Mouse (Mus musculus) embryo, embryonic 10.5 days (tissue): ENCODE measurements around the gene Psmb5.

Experiments used
- DNase-seq: peaks from one replicate; pipeline ENCODE4 v3.0.0-alpha.2; 2015; ENCODE audit warnings: low spot score

Gene Psmb5

GRCm38 (mm10) chr14:54617897-54618365 is at the start of gene Psmb5:
TSS of gene Psmb5 (minus strand) at chr14:54618022.
- peak; percentile 95 for DNase-seq

GRCm38 (mm10) chr14:54664477-54665222 is 46.8 kb upstream of the Psmb5 start:
- no peak for DNase-seq

GRCm38 (mm10) chr14:54660009-54660408 is 42.2 kb upstream of the Psmb5 start:
- no peak for DNase-seq

GRCm38 (mm10) chr14:54653496-54653895 is 35.7 kb upstream of the Psmb5 start:
- DNase-seq: peak; percentile 95

GRCm38 (mm10) chr14:54652787-54653186 is 35.0 kb upstream of the Psmb5 start:
- DNase-seq: peak; percentile 40

- DNase-seq: no peak
These were observed 33.7 kb upstream of the Psmb5 start for GRCm38 (mm10) chr14:54651556-54651955.

GRCm38 (mm10) chr14:54650621-54651454 is 33.0 kb upstream of the Psmb5 start:
- DNase-seq: peak; percentile 99

GRCm38 (mm10) chr14:54647900-54648299 is 30.1 kb upstream of the Psmb5 start:
- DNase-seq: no peak

- peak; percentile 8 for DNase-seq
These were observed 29.2 kb upstream of the Psmb5 start for GRCm38 (mm10) chr14:54646898-54647636.

- no peak for DNase-seq
These were observed 28.6 kb upstream of the Psmb5 start for GRCm38 (mm10) chr14:54646455-54646854.

GRCm38 (mm10) chr14:54644294-54644693 is 26.5 kb upstream of the Psmb5 start:
- DNase-seq: no peak

- no peak for DNase-seq
These were observed 25.2 kb upstream of the Psmb5 start for GRCm38 (mm10) chr14:54643011-54643410.

- no peak for DNase-seq
These were observed 24.6 kb upstream of the Psmb5 start for GRCm38 (mm10) chr14:54642224-54642944.

- peak; percentile 98 for DNase-seq
These were observed 23.6 kb upstream of the Psmb5 start, which contains the start of gene Cdh24 for GRCm38 (mm10) chr14:54641305-54641969. TSS of gene Cdh24 (minus strand) at chr14:54641364.

GRCm38 (mm10) chr14:54640946-54641304 is 23.1 kb upstream of the Psmb5 start, which contains the start of gene Gm17606:
TSS of gene Gm17606 (plus strand) at chr14:54640952.
- DNase-seq: no peak

- DNase-seq: peak; percentile 30
These were observed 22.3 kb upstream of the Psmb5 start for GRCm38 (mm10) chr14:54640121-54640520.

GRCm38 (mm10) chr14:54638210-54638609 is 20.4 kb upstream of the Psmb5 start:
- DNase-seq: no peak

GRCm38 (mm10) chr14:54636954-54637353 is 19.1 kb upstream of the Psmb5 start:
- DNase-seq: peak; percentile 70

- peak; percentile 30 for DNase-seq
These were observed 16.4 kb upstream of the Psmb5 start for GRCm38 (mm10) chr14:54634182-54634581.

- DNase-seq: no peak
These were observed 14.4 kb upstream of the Psmb5 start for GRCm38 (mm10) chr14:54632252-54632651.

GRCm38 (mm10) chr14:54631240-54631599 is 13.4 kb upstream of the Psmb5 start:
- no peak for DNase-seq
